Mouse (Mus musculus): ENCODE measurements around the gene Olfr981.
"Not testable (repeated sequence)": the region's sequence is repeated elsewhere in the genome, so short reads cannot be mapped to it uniquely, and the experiment has no call there.

Gene Olfr981

DNA sequence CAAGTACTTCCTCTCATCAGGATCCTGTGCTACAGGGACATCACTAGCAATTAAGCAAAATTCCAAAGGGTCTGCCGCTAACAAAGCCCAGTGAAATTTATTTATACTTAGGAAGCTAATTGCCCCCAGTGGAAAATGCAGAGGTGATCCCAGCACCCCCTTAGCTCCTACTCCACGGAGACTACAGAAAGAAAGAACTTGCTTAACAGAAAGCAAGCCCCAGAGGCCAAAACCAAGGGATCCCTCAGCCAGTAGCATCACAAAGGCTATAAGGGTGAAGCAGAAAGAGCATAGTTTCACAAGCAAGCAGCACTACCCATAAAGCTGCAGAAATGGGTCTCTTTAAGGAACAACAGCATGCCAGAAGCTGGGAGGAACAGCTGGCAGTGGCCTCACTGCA, at the start of gene Olfr981:
Olfr981 (plus strand) TSS at position 301 of the 400 bp plus-strand sequence.
- DNase-seq (ENCODE audit: low spot score), result no peak

DNA sequence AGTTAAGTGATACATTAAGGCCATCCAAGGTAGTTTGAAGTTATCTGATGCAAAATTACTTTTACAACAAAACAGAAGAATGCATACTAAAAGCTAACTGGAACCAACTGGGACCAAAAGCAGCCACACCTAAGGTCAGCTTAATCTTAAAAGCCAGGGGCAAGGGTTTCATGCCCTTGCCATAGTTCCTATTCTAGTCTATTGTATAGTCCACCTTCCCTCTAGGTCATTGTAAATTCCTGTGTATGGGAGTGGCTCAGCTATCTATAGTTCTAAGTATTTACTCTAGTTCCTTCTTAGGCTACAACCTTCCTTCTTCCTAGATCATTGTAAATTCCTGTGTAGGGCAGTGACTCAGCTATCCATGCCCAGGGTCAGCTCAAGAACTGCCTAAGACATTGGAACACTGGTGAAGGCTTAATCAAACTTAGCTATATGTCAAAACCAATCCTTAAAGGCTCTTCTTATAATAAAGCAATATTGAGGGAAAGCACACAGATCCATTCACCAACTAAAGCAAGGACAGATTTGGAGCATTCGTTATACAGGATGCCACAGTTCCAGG, 44.6 kb upstream of the Olfr981 start:
- not testable (repeated sequence) for DNase-seq (ENCODE audit: low spot score)

- no peak for DNase-seq (ENCODE audit: low spot score)
These were observed 29.5 kb upstream of the Olfr981 start, which contains the start of gene Olfr978 for GRCm38 (mm10) chr9:39991813-39992212. Gene Olfr978, plus strand, starts transcription at chr9:39992113.

DNA sequence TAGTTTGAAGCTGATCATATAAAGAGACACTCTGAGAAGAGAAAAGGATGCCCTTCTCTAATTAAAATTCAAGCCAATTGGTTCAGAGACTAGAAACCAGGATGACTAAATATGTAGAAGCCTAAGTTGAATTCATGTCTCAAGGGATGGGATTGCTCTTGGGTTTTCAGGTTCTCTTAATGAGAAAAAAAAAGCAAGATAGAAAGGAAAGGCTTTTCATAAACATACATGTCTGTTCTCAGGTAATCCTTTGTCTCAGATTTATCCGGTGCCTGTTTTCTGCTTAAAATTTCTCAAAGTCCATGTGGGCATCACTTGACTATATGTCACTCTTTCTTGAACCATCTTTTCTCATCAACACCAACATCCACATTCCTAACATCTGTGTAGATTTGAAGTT, 17.9 kb upstream of the Olfr981 start, which contains the start of gene Olfr979:
Olfr979 (minus strand) TSS at position 101 of the 400 bp plus-strand sequence.
- no peak for DNase-seq (ENCODE audit: low spot score)

- no peak for DNase-seq (ENCODE audit: low spot score)
These were observed 11.8 kb upstream of the Olfr981 start, which contains the start of gene Olfr980 for GRCm38 (mm10) chr9:40009482-40009881. Gene Olfr980, minus strand, starts transcription at chr9:40009582.

- no peak for DNase-seq (ENCODE audit: low spot score)
These were observed 28.9 kb downstream of the Olfr981 start for GRCm38 (mm10) chr9:40050138-40050537.

GRCm38 (mm10) chr9:40073529-40073928, 52.3 kb downstream of the Olfr981 start, which contains the start of gene Olfr982:
Gene Olfr982, plus strand, starts transcription at chr9:40073829.
- no peak for DNase-seq (ENCODE audit: low spot score)
